Mouse (Mus musculus): ENCODE measurements around the gene Slc25a12. TPM values are rescaled to one million over a fixed set of nuclear protein-coding genes. Genes with fewer than 3 reads are reported as not detected.
A peak's percentile ranks its signal among the peaks of the same experiment; 100 is the strongest.

Slc25a12 gene
- polyA plus RNA-seq, 1 experiment from 2014 or later: 109 TPM

GRCm38 (mm10) chr2:71323886-71324285 lies 43.7 kb downstream of the Slc25a12 start:
- Histone ChIP-seq H3K36me3 (replicated peaks) (no peaks in the 10 kb centered on the region; the same call in 1 of the 2 replicates), H3K9ac (no peak overlapping the region), H3K4me3 (no peak overlapping the region), H3K27ac (no peak overlapping the region), H3K9me3 (no peaks in the 10 kb centered on the region), H3K4me2 (no peak overlapping the region), H3K27me3 (replicated peaks) (no peaks in the 10 kb centered on the region), H3K4me1 (no peaks in the 10 kb centered on the region)
- ATAC-seq (replicated peaks): no peak
- WGBS: 86% methylated on average over 7 of the region's 7 CpGs

- no peak for ATAC-seq (replicated peaks)
- Histone ChIP-seq H3K4me3 (no peak overlapping the region), H3K9me3 (no peaks in the 10 kb centered on the region), H3K27ac (no peak overlapping the region), H3K9ac (no peak overlapping the region), H3K4me2 (no peak overlapping the region), H3K36me3 (replicated peaks) (no peaks in the 10 kb centered on the region; the same call in 1 of the 2 replicates), H3K27me3 (replicated peaks) (no peaks in the 10 kb centered on the region), H3K4me1 (no peaks in the 10 kb centered on the region)
- WGBS: 89% methylated on average over 3 of the region's 3 CpGs
These were observed 46.1 kb downstream of the Slc25a12 start for GRCm38 (mm10) chr2:71321486-71321885.

- H3K4me3 ChIP-seq: no peak overlapping the region
- no peak for ATAC-seq (replicated peaks)
- H3K4me2 ChIP-seq: no peak overlapping the region
- H3K9ac ChIP-seq: no peak overlapping the region
- H3K27me3 ChIP-seq (replicated peaks): no peaks in the 10 kb centered on the region
- H3K4me1 ChIP-seq: no peaks in the 10 kb centered on the region
- 92% methylated on average over 3 of the region's 3 CpGs for WGBS
- H3K27ac ChIP-seq: no peak overlapping the region
- H3K36me3 ChIP-seq (replicated peaks): peaks cover 18% of the 10 kb centered on the region
- H3K9me3 ChIP-seq: no peaks in the 10 kb centered on the region
These were observed 51.3 kb downstream of the Slc25a12 start for GRCm38 (mm10) chr2:71316116-71316789.

- no peaks in the 10 kb centered on the region for H3K9me3 ChIP-seq
- H3K4me3 ChIP-seq: no peak overlapping the region
- no peaks in the 10 kb centered on the region for H3K4me1 ChIP-seq
- H3K27me3 ChIP-seq (replicated peaks): no peaks in the 10 kb centered on the region
- no peak overlapping the region for H3K4me2 ChIP-seq
- WGBS: 67% methylated on average over 14 of the region's 14 CpGs
- peaks cover 23% of the 10 kb centered on the region for H3K36me3 ChIP-seq (replicated peaks)
- 0 out of 2 replicates have a peak overlapping the region, but pooled peaks have one; percentile 8 for H3K27ac ChIP-seq
- H3K9ac ChIP-seq: no peak overlapping the region
- ATAC-seq (replicated peaks): no peak
These were observed 52.5 kb downstream of the Slc25a12 start for GRCm38 (mm10) chr2:71315022-71315421.

- 80% methylated on average over 6 of the region's 6 CpGs for whole genome bisulfite sequencing
- Histone ChIP-seq H3K9me3 (no peaks in the 10 kb centered on the region), H3K27ac (no peak overlapping the region), H3K9ac (no peak overlapping the region), H3K4me1 (0 out of 2 replicates have a peak, but pooled peaks cover 2% of the 10 kb centered on the region), H3K4me3 (no peak overlapping the region), H3K27me3 (replicated peaks) (no peaks in the 10 kb centered on the region), H3K36me3 (replicated peaks) (peaks cover 25% of the 10 kb centered on the region), H3K4me2 (no peak overlapping the region)
- no peak for ATAC-seq (replicated peaks)
These were observed 53.5 kb downstream of the Slc25a12 start for GRCm38 (mm10) chr2:71314080-71314479.

GRCm38 (mm10) chr2:71312067-71312466 lies 55.5 kb downstream of the Slc25a12 start:
- Histone ChIP-seq H3K9ac (no peak overlapping the region), H3K4me1 (0 out of 2 replicates have a peak, but pooled peaks cover 3% of the 10 kb centered on the region), H3K27ac (no peak overlapping the region), H3K36me3 (replicated peaks) (peaks cover 27% of the 10 kb centered on the region), H3K4me3 (no peak overlapping the region), H3K4me2 (no peak overlapping the region), H3K9me3 (no peaks in the 10 kb centered on the region), H3K27me3 (replicated peaks) (no peaks in the 10 kb centered on the region)
- ATAC-seq (replicated peaks): no peak
- WGBS: 61% methylated on average over 10 of the region's 10 CpGs

- 0 out of 2 replicates have a peak, but pooled peaks cover 3% of the 10 kb centered on the region for H3K4me1 ChIP-seq
- no peaks in the 10 kb centered on the region for H3K9me3 ChIP-seq
- no peak overlapping the region for H3K9ac ChIP-seq
- H3K36me3 ChIP-seq (replicated peaks): peaks cover 28% of the 10 kb centered on the region
- ATAC-seq (replicated peaks): no peak
- H3K4me2 ChIP-seq: no peak overlapping the region
- 42% methylated on average over 2 of the region's 2 CpGs for WGBS
- H3K27me3 ChIP-seq (replicated peaks): no peaks in the 10 kb centered on the region
- H3K4me3 ChIP-seq: no peak overlapping the region
- no peak overlapping the region for H3K27ac ChIP-seq
These were observed 57.8 kb downstream of the Slc25a12 start for GRCm38 (mm10) chr2:71309726-71310125.

- Histone ChIP-seq H3K9me3 (no peaks in the 10 kb centered on the region), H3K4me1 (0 out of 2 replicates have a peak, but pooled peaks cover 3% of the 10 kb centered on the region), H3K9ac (no peak overlapping the region), H3K4me2 (no peak overlapping the region), H3K36me3 (replicated peaks) (peaks cover 17% of the 10 kb centered on the region), H3K4me3 (no peak overlapping the region), H3K27me3 (replicated peaks) (no peaks in the 10 kb centered on the region), H3K27ac (no peak overlapping the region)
- no peak for ATAC-seq (replicated peaks)
These were observed 61.2 kb downstream of the Slc25a12 start for GRCm38 (mm10) chr2:71306357-71306756.

- H3K36me3 ChIP-seq (replicated peaks): peaks cover 12% of the 10 kb centered on the region; the same call in 1 of the 2 replicates
- H3K4me3 ChIP-seq: no peak overlapping the region
- H3K9me3 ChIP-seq: no peaks in the 10 kb centered on the region
- 0 out of 2 replicates have a peak, but pooled peaks cover 3% of the 10 kb centered on the region for H3K4me1 ChIP-seq
- no peak overlapping the region for H3K4me2 ChIP-seq
- H3K9ac ChIP-seq: no peak overlapping the region
- 46% methylated on average over 3 of the region's 3 CpGs for WGBS
- no peak overlapping the region for H3K27ac ChIP-seq
- H3K27me3 ChIP-seq (replicated peaks): no peaks in the 10 kb centered on the region
- ATAC-seq (replicated peaks): no peak
These were observed 62.7 kb downstream of the Slc25a12 start for GRCm38 (mm10) chr2:71304821-71305220.

- no peak overlapping the region for H3K27ac ChIP-seq
- H3K36me3 ChIP-seq (replicated peaks): peaks cover 8% of the 10 kb centered on the region; the same call in 1 of the 2 replicates
- H3K9me3 ChIP-seq: no peaks in the 10 kb centered on the region
- H3K4me1 ChIP-seq: no peaks in the 10 kb centered on the region
- ATAC-seq (replicated peaks): no peak
- H3K4me2 ChIP-seq: no peak overlapping the region
- no peaks in the 10 kb centered on the region for H3K27me3 ChIP-seq (replicated peaks)
- H3K9ac ChIP-seq: no peak overlapping the region
- H3K4me3 ChIP-seq: no peak overlapping the region
These were observed 64.3 kb downstream of the Slc25a12 start for GRCm38 (mm10) chr2:71303221-71303620.

- 60% methylated on average over 3 of the region's 3 CpGs for WGBS
- H3K36me3 ChIP-seq (replicated peaks): peaks cover 8% of the 10 kb centered on the region; the same call in 1 of the 2 replicates
- no peak overlapping the region for H3K4me3 ChIP-seq
- H3K9ac ChIP-seq: no peak overlapping the region
- ATAC-seq (replicated peaks): no peak
- H3K27ac ChIP-seq: no peak overlapping the region
- no peaks in the 10 kb centered on the region for H3K27me3 ChIP-seq (replicated peaks)
- no peaks in the 10 kb centered on the region for H3K9me3 ChIP-seq
- H3K4me2 ChIP-seq: no peak overlapping the region
- no peaks in the 10 kb centered on the region for H3K4me1 ChIP-seq
These were observed 65.3 kb downstream of the Slc25a12 start for GRCm38 (mm10) chr2:71302156-71302663.

- Histone ChIP-seq H3K27me3 (replicated peaks) (no peaks in the 10 kb centered on the region), H3K9ac (no peak overlapping the region), H3K4me1 (peaks cover 14% of the 10 kb centered on the region), H3K27ac (no peak overlapping the region), H3K9me3 (no peaks in the 10 kb centered on the region), H3K4me3 (no peak overlapping the region), H3K36me3 (replicated peaks) (peaks cover 4% of the 10 kb centered on the region; the same call in 1 of the 2 replicates), H3K4me2 (no peak overlapping the region)
- WGBS: 95% methylated on average over 1 of the region's 1 CpGs
- no peak for ATAC-seq (replicated peaks)
These were observed 68.8 kb downstream of the Slc25a12 start for GRCm38 (mm10) chr2:71298729-71299128.

GRCm38 (mm10) chr2:71297501-71297900 lies 70.0 kb downstream of the Slc25a12 start:
- Histone ChIP-seq H3K27ac (no peak overlapping the region), H3K9ac (no peak overlapping the region), H3K27me3 (replicated peaks) (no peaks in the 10 kb centered on the region), H3K4me2 (no peak overlapping the region), H3K36me3 (replicated peaks) (no peaks in the 10 kb centered on the region; the same call in 1 of the 2 replicates), H3K4me1 (peaks cover 17% of the 10 kb centered on the region), H3K4me3 (no peak overlapping the region), H3K9me3 (no peaks in the 10 kb centered on the region)
- ATAC-seq (replicated peaks): no peak
- 71% methylated on average over 1 of the region's 1 CpGs for WGBS
